Mouse (Mus musculus) mouse trophoblast stem cell (cell line): ENCODE data around the gene Bub1b.
"Not testable (repeated sequence)": the region's sequence is repeated elsewhere in the genome, so short reads cannot be mapped to it uniquely, and the experiment has no call there.

Source experiments
- in situ Hi-C, 2 experiments: fragments of 300-500 bp; cut with MseI, MboI; formaldehyde crosslinking; loops; 2 replicates in 1 of 2; 3 replicates in 1 of 2; pipeline ENCODE4 v1.15.1; 2025

Gene Bub1b

DNA sequence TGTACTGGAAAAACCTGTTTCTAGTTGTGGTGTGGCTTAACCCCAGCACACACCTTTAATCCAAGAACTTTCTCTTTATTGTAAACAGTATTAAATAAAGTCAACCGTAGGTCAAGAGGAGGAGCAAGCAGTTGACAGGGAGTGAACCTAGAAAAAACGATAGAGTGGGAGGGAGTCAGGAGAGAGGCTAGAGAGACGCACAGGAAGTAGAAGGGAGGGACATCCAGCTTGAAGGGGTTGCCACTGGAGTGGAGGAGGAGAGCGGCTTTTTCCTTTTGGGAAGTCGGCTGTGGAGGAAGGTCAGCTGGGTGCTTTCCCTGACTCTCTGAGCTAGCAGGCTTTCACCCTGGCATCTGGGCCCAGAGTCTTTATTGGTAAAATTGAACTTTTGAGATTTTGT, 9.0 kb downstream of the Bub1b start:
- in situ Hi-C loops, result loop anchor here in 1 of 2 experiments (5.0 kb wide), 1 partner anchor 120 kb away; no protein-coding TSS in a partner anchor

DNA sequence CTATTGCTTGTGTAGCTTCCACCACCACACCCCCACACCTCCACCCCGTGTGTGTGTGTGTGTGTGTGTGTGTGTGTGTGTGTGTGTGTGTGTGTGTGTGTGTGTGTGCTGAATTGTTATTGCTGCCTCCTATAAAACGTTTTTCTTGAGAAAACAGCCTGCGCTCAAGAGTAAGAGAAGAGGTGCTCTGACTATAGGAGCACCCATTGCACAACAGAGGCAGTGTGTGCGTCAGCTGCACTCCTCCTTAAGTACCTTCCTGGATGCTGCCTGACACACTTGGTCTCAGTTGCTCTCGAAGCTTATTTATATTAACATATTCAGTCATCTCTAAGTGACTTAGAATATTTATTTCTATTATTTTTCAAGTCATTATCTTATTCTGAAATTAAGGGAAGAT, 20.0 kb downstream of the Bub1b start:
- in situ Hi-C loops, result no loop called here

DNA sequence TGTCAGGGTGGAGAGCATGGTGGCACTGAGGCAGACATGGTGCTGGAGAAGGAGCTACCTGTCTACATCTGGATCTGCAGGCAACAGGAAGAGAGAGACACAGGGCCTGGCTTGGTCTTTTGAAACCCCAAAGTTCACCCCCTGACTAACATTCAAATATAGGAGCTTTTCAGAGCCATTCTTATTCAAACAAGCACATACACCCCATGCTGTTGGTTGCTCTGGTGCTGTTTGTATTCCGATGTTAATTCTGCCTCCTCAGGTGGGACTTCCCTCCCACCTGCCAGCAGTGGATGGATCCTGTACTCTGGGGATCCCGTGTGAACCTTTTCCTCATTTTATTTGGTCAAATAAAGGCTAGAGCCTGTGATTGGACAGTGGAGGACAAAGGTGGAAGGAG, 22.1 kb downstream of the Bub1b start:
- in situ Hi-C loops, result no loop called here

DNA sequence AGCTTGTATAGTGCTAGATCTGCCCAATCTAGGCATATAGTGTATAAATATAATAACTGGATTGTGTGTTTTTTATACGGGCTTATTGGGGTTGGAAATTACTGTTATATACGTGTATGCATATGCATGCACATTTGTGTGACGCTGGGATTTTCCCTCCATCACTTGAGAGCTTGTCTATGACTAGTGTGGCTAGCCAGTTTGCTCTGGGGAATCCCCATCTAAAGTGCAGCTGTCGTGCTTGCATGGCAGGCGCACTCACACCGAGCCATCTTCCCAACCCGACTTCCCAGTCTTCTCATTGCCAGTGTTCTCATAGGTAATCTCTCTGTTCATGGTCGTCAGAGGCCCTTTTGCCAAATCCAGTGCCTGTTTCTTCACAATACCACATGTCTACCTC, 22.6 kb downstream of the Bub1b start:
- in situ Hi-C loops, result no loop called here

DNA sequence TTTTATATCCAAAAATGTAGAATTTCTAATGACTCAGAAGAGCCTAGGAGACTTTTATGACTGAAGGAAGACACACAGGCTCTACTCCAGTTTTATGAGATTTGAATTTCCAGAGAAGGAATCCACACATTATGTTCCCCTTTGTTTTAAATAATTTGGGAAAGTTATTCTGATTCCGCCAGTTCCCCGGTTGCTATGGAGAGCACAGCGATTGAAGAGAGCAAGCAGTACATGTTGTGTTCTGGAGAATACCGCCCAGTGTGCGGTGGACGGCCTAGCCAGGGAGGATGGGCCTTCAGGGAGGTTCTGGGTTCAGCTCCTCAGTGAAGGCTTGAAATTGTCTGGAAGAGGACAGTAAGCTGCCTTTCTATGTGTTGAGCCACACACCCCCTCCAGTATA, 31.3 kb downstream of the Bub1b start:
- in situ Hi-C loops, result no loop called here

DNA sequence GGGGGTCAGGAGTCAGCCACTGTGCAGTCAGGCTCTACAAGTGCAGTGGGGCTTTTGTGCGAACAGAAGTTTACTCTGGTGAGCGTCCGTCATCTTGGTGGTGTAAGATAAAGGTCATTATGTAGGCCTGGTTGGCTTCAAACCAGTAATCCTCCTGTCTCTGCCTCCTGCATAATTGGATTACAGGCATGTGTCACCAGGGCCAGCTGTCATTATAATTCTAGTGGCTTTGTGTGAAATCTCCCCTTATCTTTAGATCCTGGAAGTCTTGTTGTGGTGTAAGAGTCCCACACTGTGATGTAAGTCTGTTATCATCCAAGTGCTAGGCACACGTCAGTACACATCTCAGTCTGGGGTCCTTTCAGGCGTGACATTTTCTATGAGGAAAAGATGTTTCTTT, 35.4 kb downstream of the Bub1b start:
- in situ Hi-C loops, result no loop called here

DNA sequence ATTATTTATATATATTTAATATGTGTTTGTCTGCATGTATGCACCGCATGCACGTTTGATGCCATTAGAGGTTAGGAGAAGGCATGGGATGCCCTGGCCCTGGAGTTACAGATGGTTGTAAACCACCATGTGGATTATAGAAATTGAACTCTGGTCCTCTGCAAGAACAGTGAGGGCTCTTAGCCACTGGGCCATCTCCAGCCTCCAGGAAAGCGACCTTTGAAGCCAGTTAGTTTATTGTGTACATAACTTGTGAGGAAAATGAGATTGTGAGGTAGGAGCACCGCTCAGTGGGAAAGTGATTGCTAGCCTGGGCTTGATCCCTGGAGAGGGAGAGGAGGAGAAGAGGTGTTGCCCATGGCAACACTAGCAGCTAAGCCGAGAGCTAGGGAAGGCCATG, 39.2 kb downstream of the Bub1b start:
- in situ Hi-C loops, result loop anchor here (5.0 kb wide), 2 partner anchors 50 to 55 kb away; no protein-coding TSS in a partner anchor

DNA sequence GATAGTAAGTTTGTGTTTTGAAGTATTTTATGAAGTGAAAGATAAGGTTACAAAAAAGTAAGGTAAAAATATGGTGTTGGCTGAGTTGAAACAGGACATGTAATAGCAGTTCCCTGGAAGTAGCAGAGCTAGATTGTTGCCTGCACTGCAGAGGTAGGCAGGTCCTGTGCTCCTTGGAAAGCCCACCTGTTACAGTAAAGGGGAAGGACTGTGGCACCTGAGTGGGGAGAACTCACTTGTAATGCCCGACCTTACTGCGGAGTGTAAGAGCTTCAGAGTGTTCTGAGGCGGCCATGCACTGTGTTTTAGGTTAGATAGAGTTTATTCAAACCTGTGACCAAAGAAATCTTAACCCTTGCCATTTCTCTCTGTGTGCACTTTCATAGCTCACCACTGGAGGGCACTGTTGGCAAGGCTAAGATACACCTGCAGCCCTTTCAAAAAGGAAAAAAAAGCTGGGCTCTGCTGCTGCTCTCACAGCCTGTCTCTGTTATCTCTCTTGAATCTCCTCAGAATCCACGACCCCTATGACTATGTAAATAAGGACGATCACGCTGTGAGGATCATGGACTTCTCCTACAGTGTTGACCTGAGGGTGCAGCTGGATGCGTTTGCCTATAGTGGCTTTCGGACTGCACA, 40.0 kb downstream of the Bub1b start:
- in situ Hi-C loops, result loop anchor here (5.0 kb wide), 2 partner anchors 49 to 54 kb away; no protein-coding TSS in a partner anchor

DNA sequence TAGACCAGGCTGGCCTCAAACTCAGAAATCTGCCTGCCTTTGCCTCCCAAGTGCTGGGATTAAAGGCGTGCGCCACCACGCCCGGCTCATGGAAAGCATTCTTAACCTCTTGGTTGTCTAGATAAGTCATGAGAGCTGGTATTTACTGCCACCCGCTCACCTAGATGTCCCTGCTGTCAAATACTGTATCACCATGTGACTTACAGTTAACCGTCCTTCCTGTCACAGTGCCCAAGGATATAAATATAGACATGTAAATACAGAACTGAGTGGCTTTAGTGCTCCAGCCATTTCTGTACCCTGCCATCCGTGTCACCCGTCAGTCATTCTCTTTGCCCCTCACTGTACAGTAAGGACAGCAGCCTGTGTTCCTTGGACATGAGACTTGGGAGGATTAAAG, 40.7 kb downstream of the Bub1b start:
- in situ Hi-C loops, result loop anchor here (5.0 kb wide), 2 partner anchors 49 to 54 kb away; no protein-coding TSS in a partner anchor

DNA sequence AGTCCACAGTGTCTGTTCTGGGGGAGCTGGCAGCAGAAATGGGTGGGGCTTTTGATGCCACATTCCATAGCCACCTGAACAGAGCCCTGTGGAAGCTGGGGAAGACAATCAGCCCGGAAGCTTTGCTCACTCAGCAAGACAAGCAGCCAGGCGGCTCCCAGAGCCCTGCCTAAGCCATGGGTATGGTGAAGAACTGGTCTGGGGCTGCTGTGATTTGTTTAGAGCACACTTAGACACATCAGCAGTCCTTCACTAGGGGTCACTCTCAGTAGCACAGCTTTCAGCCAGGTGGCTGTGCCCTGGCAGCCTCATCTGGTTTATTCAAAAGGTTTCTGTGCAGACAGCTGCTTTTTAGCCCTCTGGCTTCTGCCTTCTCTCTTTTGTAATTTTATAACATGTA, 43.1 kb downstream of the Bub1b start:
- in situ Hi-C loops, result no loop called here

DNA sequence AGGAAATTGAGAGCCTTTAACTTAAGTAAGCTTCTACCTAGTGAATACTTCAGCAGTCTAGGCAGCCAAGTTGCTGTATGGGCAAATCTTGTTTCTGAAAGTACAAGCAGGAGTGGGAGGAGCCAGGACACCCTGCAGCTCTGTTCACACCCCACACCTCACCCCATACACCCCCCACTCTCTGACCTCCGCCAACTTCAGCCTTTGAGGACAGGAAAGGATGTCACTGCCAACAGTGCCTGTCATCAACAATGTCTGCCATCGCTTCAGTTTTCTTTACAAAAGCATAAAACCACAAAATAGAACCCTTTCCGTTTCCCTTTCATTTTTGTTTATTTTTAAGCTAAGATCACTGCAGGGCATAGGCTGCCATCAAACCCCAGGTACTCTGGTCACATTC, 44.4 kb downstream of the Bub1b start:
- in situ Hi-C loops, result no loop called here

DNA sequence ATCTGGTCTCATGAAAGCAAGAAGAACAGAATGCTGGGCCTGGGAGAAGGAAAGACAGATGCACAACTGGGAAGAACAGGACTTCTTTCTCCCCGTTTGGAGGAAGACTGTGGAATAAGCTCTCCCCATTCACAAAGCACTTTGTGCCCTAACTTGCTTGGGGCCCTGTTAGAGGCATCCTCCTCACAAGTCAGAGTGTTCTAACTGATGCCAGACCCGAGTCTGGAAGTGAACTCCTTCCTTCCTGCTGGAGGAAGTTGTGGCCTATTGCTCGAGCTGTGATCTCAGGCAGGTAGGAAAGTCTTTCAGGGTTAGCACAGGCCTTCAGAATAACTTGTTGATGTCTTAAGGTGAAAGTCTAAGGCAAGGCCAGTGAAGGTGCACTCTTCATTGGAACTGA, 44.9 kb downstream of the Bub1b start:
- in situ Hi-C loops, result no loop called here

DNA sequence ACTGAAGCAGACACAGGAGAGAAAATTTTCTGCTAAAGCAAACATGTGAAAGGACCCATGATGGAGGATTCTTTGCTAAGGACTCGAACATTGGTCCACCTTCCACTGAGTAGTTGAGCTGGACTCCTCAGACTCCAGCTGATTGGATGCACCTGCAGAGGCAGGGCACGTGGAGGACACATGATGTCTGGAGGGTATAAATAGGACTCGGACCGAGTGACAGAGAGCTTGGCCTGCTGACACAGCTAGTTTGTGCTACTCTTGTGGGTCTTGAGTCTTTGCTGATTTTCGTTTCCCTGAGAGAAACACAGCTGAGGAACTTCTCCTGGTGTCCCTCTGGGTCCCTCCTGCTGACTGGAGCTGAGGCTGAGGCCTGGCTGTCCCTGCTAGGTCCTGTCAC, 48.7 kb downstream of the Bub1b start:
- in situ Hi-C loops, result no loop called here

DNA sequence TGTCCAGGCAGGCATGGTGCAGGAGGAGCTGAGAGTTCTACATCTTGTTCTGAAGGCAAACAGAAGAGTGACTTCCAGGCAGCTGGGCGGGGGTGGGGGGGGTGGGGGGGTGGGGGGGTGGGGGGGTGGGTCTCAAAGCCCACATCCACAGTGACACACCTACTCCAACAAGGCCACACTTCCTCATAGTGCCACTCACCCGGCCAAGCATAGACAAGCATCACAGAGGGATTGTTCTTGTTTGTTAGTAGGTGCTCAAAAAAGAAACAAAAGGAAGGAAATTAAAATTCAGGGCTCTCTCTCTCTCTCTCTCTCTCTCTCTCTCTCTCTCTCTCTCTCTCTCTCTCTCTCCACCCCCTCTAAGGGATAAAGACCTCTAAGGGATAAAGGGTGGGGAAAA, 52.7 kb downstream of the Bub1b start:
- in situ Hi-C loops, result not testable (repeated sequence)

DNA sequence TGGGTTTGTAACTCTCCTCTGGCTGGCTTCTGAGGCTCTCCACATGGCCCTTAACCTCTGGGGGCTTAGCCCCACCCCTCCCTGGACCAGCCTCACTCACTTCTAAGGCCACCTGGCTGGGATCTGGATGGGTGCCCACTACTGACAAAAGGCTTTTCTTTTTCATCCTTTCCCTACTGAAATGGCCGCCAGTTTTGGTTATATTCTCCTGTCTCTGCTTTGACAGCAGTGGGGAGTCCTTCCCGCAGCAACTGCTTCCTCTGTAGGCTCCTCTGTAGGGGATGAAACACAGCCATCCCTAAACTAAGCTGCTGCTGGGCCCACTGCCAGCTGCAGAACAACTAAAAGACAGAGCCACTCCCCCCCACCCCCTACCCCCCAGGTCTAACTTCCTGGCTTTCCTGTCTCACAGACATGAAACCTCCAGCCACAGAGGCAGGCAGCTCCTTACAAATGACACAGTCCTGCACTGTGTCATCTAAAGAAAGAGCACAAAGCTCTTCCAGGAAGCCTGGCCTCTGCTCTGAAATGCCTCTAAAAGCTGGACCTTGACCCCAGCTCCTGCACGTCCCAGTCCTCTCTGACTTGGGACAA, 58.8 kb downstream of the Bub1b start:
- in situ Hi-C loops, result no loop called here

DNA sequence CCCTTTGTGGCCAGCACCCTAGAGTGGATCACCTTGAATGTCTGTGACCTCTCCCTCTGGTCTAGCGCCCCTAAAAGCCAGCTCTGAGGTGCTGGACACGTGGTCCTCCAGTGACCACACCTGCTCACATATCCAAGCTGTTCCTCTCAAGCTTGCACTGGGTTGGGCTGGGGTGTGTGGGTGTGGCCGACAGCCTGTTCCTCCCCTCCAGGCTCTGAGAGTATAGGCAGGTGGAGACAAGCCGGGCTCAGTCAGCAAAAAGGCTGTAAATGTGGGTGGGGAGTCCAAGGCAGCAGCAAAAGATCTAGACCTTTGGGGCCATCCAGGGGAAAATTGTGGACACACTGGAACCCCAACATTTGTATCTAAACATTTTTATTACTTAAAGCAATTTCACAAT, 60.4 kb downstream of the Bub1b start:
- in situ Hi-C loops, result no loop called here

DNA sequence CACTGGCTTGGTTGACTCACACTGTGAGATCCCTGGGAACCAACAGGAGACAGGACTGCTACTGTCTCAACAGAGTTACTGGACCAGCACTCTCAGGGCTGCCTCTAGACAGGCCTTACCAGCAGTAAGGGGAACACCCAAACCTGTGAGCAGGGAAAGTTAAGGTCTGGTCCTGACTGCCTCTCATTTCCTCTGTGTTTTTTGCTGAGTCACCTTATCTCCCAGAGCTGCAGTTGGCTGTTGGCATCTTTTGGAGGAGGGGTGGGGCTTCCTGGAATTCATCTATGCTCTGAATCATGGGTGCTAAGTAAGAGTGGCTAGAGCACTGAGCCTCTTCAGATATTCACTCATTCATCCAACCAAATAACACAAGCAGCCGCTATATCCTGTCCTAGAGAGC, 61.1 kb downstream of the Bub1b start:
- in situ Hi-C loops, result no loop called here

DNA sequence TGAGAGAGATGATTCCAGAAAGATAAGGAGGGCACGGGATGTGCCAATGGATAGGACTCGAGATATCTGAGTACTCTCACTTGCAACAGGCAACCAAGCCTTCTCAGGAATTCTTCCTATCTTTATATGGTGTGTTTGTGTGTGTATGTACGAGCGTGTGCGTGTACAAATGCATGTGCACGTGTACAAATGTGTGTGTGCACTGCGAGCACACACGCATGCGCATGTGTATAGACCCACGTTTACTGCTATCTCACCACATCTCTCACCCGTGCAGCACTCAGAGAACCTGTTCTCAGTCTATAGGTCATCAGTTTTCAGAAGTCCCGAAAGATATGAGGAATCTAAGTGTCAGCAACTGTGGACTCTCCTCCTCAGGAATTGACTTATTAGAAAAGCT, 61.5 kb downstream of the Bub1b start:
- in situ Hi-C loops, result no loop called here

DNA sequence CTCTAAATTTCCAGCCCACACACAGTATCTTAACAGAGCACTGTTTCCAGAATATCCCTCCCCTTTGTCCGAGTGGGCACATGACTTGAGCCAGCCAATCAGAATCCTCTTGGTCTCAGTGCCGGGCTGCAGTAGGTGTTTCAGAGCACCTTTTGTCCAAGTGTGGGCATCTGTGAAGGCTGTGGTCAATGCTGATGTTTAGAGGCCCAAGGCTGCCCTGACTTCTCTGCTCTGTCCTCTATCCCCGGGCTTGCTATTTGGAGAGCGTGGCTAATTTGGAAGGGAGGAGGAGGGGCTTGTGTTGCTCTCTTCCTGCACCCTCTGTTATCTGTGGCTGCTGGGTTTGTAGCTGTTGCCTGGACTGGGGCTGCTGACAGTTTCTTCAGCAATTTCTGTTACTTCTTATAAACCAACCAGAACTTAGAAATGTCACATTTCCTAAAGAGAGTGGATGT, 62.0 kb downstream of the Bub1b start:
- in situ Hi-C loops, result no loop called here

DNA sequence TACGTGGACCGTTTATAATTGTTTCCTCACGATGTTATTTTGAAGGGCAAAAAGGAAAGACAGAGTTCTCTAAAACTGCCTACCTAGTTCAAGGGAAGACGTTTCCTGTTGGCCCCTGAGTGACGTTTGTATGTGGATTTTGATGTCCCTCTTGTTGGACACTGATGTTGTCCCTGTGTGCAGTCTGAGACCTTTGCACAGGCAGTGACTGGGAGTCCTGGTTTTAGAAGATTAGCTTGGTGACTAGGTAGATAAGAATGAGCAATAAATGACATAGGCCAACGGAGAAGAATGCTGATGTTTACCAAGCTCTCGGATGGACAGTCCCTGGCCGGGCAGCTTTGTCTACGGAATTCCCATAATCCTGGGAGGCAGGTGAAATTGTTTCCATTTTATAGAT, 63.9 kb downstream of the Bub1b start:
- in situ Hi-C loops, result no loop called here

DNA sequence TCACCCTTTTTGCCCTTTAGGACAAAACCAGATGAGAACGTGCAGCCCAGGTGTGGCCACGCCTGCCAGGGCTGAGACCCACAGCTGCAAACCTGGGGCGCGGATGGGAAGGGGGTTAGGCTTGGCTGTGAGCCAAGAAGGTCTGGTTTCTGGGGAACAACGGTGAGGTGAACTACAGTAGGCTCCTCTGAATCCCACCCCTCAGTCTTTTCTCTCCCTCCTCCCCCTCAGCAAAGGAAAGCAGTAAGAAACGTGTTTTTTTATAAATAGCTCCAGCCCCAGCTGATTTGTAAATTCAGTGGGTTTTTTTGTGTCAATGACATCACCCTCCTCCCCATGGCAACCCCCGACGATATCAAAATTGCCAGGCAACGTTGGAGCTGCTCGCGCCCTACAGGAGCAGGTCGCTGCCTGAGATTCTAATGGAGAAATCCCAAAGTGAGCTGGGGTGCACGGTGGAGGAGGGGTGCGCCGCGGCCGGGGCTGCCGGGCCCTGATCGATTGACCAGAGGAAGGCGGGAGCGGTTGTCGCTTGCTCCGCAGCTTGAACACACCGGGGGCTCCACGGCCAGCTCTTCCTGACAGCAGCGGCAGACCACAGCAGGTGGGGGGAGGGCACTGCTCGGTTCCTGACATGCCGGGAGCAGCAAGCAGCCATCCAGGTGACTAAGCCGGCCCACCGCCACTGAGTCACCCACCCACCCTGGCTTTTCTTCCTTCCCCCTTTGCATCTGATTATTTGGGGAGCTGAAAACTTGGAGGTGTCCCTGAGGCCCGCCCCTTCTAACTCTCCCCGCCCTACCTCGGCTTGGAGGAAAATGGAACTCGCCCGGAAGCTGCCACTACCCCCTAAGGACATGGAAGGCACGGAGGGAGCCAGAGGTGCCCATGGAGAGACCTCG, 65.1 kb downstream of the Bub1b start, which contains the start of gene Pak6:
Gene Pak6 (plus strand): TSS at position 402 of the 902 bp plus-strand sequence.
- in situ Hi-C loops, result no loop called here
